Mouse (Mus musculus): Measurements from ENCODE around the gene Vmn1r119. TPM values are rescaled to one million over a fixed set of nuclear protein-coding genes. Genes with fewer than 3 reads are reported as not detected.

Gene Vmn1r119
- not detected in 2 replicates for polyA plus RNA-seq (2012; ENCODE audit: low replicate concordance)

GRCm38 (mm10) chr7:21012355-21012754 is at the start of gene Vmn1r119:
Vmn1r119 (minus strand) TSS chr7:21012455.

GRCm38 (mm10) chr7:21053684-21054083 is 41.4 kb upstream of the Vmn1r119 start, which contains the start of gene Vmn1r120:
Vmn1r120 (minus strand) TSS chr7:21053784.

Other genes with a start within 250 kb of the Vmn1r119 start
- not detected in 2 replicates for gene Vmn1r112, start 241.3 kb downstream of the Vmn1r119 start, polyA plus RNA-seq (2012; ENCODE audit: low replicate concordance)
- not detected in 2 replicates for gene Vmn1r113, start 225.2 kb downstream of the Vmn1r119 start, polyA plus RNA-seq (2012; ENCODE audit: low replicate concordance)
- gene Vmn1r114, start 200.3 kb downstream of the Vmn1r119 start, polyA plus RNA-seq (2012; ENCODE audit: low replicate concordance), result not detected in 2 replicates
- not detected in 2 replicates for gene Vmn1r115, start 167.5 kb downstream of the Vmn1r119 start, polyA plus RNA-seq (2012; ENCODE audit: low replicate concordance)
- gene Vmn1r116, start 140.2 kb downstream of the Vmn1r119 start, polyA plus RNA-seq (2012; ENCODE audit: low replicate concordance), result not detected in 2 replicates
- gene Vmn1r117, start 128.3 kb downstream of the Vmn1r119 start, polyA plus RNA-seq (2012; ENCODE audit: low replicate concordance), result not detected in 2 replicates
- gene Vmn1r118, start 100.1 kb downstream of the Vmn1r119 start, polyA plus RNA-seq (2012; ENCODE audit: low replicate concordance), result not detected in 2 replicates
- not detected in 2 replicates for gene Vmn1r120, start 41.3 kb upstream of the Vmn1r119 start, polyA plus RNA-seq (2012; ENCODE audit: low replicate concordance)
- not detected in 2 replicates for gene Vmn1r121, start 86.1 kb upstream of the Vmn1r119 start, polyA plus RNA-seq (2012; ENCODE audit: low replicate concordance)
- not detected in 2 replicates for gene Vmn1r122, start 121.7 kb upstream of the Vmn1r119 start, polyA plus RNA-seq (2012; ENCODE audit: low replicate concordance)
- not detected in 2 replicates for gene Vmn1r123, start 149.7 kb upstream of the Vmn1r119 start, polyA plus RNA-seq (2012; ENCODE audit: low replicate concordance)
- gene Gm5157, start 178.0 kb upstream of the Vmn1r119 start, polyA plus RNA-seq (2012; ENCODE audit: low replicate concordance), result not detected in 2 replicates
- gene Vmn1r124, start 248.2 kb upstream of the Vmn1r119 start, polyA plus RNA-seq (2012; ENCODE audit: low replicate concordance), result not detected in 2 replicates

All from leukemia stem cell, adult 10-12 weeks (primary cell).